Mouse (Mus musculus): Measurements from ENCODE around the gene Ndufa8.
A peak's percentile ranks its signal among the peaks of the same experiment; 100 is the strongest.

Ndufa8 gene

DNA sequence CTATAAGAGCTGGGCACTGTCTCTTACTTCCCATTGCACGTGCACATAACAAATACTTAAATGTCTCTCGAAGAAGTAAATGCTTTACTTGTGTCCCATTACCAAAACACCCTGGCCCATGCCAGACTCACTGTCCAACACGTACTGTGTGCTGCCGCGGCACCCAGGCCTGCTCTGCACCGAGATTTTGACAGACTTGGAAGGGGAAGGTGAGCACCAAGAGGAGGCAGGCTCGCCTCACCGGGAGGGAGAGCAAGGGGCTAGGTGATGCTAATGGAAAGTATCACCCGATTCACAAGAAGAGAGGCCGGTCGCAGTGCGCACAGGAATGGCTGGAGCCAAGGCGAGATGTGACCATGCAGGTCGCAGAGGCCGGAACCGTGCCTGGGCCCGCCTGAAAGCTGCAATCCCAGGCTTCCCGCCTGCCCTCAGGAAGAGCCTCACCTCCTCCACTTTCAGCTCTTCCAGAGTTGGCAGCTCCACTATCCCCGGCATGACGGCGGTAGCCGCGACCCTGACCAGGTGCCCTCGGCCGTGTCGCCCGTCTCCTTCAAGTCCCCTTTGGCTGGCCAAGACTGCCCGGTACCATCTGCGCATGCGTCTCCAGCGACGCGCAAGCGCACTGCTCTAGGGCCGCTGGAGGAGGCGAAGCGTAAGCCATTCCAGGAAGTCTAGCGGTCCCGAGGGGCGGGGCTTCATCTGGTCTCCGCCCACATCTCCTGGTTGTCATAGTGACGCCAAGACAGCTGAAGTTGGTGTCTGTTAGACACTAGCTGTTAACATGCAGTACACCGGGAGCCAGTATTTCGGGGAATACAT is at the start of gene Ndufa8, which contains the start of gene Morn5:
Ndufa8 (minus strand) TSS at position 659 of the 819 bp plus-strand sequence.
Morn5 (plus strand) TSS at position 711 of the 819 bp plus-strand sequence.
- peak; percentile 98 for DNase-seq

DNA sequence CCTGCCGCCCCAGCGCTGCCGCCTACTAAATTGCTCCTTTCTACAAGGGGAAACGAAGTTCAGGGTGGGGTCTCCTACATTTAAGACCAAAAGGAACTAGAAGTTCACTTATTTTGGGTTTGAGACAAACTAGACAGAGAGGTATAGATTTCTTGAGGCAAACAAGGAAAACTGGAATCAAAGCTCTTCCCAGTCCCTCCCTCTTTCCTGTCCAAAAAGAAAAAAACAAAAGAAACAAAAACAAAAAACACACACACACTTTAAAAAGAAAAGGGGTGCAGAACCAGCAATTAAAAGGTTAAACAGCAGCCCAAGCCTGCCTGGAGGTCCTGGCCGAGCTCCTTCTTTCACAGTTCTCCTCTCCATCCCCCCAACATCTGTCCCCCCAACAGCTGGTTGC is 48.8 kb upstream of the Ndufa8 start:
- DNase-seq, result no peak

DNA sequence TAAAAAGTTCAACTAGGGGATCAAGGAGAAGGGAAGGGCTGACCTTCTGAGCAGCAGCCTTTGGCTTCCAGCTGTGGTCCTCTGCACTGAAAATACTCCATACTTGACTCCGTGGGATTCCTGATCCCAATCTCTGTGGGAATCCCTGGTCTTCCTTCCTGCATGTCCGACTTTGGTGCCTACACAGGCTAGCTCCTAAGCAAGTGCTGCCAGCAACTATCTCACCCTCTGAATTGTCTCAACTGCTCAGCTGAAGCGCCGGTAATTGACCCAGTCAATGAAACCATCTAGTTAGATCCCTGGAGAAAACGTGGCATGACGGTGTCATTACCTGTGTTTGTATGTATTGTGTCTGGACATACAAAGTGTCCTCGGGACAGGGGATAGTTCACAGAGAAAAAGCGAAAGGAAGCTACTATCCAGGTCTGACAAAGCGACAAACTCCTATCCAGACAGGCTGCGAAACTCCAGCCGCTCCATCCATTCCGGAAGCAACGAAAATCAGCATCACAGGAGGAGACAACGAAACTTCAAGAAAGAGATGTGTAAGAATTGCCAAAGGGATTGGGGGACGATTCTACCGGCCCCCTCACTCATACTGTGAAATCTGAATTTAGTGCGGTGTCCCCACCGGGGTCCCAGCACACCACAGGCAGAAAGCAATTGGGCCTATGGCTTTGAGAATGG is 48.1 kb upstream of the Ndufa8 start:
- no peak for DNase-seq

DNA sequence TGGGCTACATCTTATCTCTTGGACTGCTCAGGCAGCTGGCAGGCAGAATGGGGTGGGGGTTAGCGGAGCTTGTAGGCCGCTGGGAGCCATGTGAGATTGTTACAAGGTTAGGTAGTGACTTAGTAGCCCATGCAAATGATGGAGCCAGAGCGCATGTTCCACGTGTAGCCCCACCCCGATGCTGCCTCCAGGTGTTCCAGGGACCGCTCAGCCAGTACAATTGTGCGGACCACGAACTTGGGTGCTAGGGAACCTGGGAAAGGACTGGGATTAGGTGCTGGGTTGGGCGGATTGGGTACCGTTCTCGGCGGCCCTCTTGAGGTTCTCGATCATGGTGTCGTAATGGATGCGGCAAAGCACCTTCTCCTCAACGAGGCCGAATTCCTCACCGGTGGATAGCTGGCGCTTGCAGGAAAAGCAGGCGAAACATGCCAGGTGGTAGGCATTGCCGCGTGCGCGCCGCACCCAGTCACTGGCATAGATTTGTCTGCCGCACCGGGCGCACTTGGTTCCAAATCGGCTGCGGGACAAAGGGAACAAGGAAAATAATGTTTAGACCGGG is 44.8 kb upstream of the Ndufa8 start:
- DNase-seq, result no peak

DNA sequence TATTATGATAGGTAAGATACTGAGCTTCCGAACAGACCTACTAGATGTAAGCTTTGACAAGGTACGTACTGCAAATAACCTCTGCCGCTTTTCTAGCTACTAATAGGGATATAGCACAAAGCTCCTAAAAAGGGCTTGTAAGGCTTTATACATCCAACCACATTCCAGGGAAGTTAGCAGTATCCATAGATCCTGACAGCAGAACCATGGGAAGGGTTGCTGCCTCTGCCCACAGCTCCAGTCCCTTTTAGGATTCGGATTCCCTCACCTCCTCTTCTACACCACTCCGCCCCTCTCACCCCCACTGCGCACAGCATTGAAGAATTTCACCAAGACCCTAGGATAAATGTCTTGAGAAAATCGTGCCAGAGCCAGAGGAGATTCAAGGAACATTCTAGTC is 44.1 kb upstream of the Ndufa8 start:
- no peak for DNase-seq

DNA sequence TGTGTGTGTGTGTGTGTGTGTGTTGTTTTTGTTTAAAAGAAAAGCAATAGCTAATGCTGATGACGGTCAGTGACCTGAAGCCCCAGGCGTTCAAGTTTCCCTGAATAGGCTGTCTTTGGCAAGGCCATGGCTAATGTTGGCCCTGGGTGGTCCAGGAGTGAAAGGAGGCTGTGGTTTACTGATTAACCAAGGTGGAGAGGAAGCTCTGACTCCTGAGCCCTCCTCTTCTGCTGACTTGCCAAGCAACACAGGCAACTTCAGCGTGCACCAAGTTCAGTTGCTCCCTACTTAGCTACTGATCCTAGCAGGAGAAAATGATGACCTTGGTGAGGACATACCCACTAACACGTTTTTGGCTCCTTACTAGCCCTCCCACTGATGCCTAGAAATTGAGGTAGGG is 43.5 kb upstream of the Ndufa8 start:
- no peak for DNase-seq

DNA sequence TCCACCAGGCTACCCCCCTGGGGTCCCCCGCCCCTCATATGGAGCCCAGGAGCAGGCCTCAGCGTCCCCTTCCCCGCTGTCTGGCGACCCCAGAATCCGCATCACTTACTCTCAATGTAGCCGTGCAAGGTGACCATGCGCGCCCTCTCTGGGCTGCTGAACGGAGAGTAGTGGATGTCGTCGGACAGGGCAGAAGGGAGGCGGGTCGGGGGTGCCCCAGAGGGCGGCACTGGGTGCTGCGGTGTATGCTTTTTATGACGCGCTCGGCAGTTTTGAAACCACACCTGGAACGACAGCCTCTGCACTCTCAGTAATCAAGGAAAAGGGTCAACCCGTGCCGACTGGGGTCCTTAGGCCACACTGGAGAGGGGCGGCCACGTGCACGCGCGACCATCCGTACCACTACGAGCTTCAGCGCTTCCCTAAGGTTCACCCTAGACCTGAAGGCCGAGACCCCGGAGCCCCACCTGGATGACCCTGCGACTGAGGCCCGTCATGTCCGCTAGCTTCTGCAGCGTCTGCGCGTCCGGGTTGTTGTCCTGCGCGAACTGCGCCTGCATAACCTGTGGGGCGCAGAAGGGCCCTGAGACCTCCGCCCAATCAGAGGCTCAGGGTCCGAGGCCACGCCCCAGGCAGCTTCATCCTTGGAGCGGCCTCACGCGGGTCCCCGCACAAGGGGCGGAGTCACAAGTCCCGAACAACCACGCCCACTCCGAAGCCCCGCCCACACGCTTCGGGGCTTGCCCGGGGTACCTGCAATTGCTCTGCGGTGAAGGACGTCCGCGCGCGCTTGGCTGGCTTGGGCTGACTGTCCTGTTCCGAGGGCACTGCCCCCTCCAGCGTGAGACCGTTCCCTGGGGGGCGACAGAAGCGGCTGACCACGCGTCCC is 41.9 kb upstream of the Ndufa8 start:
- DNase-seq, result peak; percentile 55

DNA sequence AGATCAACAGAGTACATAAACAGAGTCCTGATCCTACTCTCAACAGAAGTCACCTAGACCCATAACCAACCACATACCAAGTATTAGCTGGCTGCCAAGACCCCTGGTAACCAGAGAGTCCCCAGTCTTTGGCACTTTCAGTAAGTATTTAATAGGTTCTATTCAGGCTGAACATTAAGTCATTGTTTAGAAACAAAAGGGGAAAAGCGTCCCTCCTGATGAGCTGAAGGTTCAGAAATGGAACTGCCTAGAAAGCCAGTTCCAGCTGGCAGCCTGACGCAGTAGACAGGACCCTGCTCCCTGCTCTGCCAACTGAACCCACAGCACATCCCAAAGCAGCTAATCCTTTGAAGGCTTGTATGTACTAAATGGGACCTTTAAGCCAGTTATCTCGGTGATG is 40.0 kb upstream of the Ndufa8 start:
- DNase-seq, result no peak

DNA sequence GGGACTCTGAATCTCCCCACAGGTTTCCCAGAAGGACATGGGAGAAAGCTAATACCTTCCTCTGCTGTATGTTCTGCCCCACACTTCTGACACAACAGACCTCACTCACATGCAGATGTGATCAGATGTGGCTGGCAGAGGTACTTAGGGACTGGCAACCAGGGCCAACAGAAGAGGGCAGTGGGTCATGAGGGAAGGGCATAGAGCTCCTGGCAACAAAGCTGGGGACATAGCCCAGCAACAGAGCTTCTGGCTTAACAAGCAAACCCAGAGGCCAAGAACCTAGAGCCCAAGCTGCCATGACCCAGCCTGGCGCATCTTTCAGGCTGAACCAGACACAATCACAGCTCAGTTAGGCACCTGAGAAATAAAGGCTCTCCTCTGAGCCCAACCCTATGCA is 35.8 kb upstream of the Ndufa8 start:
- DNase-seq, result no peak

DNA sequence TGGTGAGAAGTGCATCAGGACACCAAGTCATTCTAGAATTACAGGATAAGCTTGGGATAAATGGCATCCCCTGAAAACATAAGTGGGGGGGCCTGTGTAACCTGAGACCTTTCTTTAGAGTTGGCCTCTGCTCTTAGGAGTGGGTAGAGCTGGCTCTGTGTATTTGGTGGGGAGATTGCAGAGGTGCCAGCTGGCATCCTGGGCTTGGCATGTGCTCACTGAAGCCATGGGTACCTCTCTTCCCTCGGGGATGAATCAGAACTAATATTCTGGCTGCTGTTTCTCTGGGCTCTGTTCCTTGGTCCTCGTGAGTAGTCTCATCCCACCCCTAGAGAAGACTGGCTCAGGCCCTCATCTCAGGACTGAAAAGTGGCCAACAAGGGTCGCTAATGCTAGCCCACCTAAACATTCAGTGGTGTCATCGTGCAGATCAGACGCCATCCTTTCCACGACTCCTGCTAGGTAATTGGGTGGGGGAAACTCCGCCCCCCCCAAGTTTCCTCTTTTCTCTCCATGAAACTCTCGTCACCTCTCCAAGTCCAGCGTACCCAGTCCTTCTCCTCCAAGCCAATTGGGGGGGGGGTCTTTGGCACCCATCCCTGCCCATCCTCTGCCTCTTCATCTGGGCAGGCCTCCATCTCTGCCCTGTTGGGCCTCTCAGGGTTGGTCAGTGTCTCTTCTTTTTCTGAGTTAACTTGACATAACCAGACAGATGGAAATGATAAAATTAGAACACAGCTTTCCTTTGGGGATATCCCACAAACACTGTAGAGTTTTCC is 33.8 kb upstream of the Ndufa8 start:
- no peak for DNase-seq

DNA sequence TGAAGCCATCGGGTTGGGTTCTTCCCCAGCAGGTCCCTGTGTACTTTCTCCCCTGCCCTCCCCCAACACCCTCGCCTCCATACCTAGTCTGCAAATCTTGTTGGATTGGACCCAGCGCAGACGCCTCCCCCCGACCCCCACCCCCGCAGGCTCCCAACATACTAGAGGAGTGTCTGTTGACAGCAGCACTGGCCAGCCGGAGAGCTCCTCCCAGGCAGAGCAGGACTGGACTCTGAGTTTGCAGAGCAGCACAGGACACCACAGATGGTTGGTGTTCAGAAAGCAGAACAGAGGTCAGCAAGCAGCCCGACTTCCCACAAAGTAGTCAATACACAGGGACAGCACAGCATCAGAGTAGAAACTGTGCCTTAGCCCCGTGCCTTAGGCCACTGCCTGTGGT is 32.2 kb upstream of the Ndufa8 start:
- no peak for DNase-seq

DNA sequence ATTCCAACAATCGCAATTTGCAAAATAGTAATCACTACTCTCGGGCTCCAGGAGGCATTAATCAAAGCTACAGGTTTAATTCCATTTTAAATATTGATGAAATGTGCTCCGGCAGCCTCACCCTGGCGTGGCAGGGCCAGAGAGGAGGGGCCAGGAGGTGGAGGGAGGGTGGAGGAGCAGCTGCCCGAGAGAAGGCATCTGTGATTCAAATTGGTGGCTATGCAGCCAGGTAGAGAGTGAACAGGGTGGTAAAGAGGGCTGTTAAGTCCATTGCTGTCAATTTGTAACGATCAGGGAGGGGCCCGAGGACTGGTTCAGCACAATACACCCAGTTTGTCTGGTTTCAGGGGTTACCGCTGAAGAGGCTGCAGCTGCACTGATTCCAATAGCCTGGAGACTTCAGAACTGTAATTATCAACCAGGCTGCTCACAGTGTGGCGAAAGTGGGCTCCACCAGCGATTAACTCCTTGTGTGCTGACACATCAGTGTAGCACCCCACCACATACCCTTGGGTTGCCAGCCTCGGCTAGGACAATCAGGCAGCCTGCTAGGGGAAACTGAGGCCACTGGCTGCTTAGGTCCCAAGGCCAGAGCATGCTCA is 28.1 kb upstream of the Ndufa8 start:
- no peak for DNase-seq

DNA sequence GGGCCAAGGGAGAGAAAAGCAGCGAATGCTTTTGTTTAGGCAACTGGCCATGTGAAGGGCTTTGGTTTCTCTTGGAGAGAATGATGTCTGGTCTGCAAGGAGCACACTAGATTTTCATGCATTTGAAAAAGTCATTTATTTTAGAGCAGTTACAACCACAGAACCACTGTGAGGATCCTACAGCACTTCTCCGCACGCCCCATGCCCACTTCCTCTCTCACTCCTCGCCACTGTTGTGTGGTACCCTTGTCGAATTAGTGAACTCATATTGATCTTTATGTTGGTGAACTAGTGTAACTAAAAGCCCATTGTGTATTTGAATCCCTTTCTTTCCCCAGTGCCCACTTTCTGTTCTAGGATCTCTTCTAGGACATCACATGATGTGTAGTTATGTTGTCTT is 26.0 kb upstream of the Ndufa8 start:
- DNase-seq, result no peak

DNA sequence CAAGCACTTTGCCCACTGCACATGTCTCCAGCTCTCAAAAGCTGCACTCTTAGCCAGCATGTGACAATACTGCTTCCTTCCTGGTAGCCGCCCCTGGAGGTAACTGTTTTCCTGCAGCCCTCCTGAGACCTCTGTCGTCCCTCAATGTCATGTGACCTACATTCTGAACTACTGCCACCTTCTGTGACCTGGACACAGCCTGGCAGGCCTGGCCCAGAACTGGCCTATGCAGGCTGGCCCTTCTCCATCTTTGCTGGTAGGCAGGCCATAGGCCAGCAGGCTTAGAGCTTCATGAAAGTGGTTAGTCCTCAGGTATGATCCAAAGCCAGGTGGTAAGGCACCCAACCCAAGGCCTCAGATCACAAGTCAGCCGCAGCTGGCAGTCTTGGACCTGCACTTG is 24.6 kb upstream of the Ndufa8 start:
- DNase-seq, result no peak

DNA sequence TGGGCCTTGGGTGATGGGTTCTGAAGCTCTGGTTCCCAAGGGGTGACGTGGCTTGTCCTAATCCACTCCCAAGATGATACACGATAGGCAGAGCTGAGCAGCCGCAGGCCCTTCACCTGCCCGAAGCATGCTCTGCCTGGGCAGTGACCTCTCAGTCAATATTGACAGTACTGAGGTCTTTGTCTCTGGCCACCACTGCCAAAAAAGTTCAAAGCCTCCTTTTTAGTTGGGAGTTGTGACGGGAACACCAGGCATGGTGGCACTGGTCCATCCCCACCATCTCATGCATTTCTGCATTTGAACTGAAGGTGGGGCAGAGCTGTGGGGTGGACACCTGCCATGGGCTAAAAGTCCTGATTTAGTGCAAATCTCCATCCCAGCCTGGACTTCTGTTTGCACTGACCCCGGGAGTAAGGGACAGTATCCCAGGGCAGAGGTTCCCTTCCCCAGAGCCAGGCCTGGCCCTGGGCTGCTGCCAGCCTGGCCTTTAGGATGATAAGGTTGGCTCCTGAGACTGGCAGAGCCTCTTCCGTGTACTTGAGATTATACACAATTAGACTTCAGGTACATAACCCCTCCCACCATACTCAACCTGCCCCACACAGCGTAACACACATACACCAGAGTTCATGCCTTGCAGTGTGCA is 22.6 kb upstream of the Ndufa8 start:
- no peak for DNase-seq

DNA sequence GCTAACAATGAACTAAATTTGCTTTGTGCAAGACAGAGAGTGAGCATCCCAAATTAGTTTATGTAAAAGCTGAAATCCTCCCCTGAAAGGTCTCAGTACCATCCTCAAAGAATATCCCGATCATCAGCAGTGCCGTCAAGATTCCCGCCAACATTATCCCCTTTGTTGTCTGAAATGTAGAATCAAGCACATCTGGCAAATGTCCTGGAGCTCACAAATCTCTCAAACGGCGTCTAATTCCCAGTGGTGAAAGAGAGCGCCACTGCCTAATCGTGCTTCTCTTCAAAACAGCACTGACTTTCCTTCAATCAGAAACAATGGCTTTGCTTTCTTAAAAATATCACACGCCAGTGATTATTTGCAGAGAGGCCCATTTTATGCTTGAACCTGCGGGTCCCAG is 17.9 kb upstream of the Ndufa8 start:
- no peak for DNase-seq

DNA sequence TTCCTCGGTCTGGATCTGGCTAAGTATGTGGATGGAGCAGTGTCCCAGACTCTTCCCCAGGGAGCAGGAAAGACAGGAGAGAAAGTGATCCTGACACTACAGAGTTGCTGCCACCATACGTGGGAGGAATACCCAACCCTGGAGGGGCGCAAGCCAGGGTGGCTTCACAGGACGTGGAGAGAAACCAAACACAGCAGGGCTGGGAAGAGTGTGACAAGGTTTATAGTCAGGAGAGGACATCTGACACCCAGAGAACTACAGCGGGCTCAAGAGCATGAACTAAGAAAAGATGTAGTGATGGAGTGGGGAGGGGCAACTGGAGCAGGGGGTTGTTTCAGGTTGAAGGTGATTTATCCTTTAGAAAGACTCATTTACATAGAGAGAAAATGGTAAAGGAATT is 12.2 kb upstream of the Ndufa8 start:
- no peak for DNase-seq

DNA sequence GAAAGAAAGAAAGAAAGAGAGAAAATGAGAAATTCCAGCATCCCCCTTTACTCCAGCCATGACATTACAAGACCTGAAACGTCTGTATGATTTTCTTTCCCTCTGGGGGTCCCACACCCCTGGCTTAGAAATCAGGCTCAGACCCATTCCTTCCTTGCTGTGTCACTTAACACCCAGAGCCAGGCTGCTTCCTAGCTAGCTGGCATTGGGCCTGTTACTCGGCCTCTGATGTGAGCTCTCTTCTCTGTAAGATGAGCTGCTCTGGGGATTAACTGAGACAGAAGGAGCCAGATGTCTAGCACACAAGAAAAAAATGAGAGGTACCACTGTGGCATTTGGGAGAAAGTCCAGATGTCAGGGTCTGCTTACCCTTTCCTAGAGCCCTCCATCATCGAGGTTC is 7.0 kb upstream of the Ndufa8 start:
- DNase-seq, result no peak

DNA sequence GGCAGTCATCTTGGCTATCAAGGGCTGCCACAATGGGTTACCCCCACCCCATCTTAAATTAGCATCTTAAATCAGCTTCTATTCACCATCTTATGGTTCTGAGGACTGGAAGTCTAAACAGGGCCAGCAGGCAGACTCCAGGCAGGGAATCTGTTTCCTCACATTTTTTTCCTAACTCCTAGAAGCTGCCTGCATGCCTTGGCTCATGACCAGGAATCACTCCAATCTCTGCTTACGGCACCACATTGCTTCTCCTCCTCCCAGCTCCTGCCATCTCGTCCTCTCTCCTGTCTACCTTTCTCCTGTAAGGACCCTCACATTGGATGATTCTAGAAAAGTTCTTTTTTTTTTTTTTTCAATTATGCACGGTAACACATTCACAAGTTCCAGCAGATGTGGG is 4.0 kb upstream of the Ndufa8 start:
- DNase-seq, result no peak

DNA sequence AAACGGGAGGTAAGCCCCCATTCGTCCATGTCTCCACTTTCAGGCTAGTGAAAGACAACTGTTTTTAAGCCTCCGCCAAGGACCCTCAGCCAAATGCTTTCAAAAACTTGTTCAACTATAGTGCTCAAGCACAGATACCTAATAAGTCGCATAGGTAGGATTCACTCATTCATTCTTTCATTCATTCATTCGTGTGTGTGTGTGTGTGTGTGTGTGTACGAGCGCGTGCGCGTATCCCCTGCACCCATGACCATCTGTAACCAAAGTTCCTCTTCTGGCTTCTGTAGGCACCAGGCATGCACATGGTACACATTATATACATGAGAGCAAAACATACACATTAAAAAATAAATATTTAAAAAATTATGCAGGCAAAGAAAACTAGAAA is 355 bp upstream of the Ndufa8 start:
- no peak for DNase-seq

DNA sequence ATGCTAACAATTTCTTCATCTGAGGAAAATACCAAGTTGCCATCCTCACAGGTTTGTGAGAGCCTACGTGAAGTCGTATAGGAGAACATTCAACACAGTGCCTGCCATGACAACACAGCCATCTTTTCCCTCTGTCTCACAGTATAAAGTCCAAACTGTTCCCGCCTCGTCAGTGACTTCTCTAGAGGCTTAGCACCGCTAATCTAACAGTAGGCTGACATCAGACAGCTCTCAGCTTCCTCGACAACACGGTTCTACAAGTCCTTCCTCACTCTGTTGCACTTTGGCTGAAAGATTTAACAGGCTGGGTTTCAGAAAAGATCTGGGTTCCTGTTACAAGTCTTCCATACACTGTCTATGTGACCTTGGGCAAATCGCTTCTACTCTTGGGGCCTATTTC is 1.0 kb downstream of the Ndufa8 start:
- DNase-seq, result no peak

Measured in lung, postnatal 14 days (tissue).